Mouse (Mus musculus): ENCODE data around the gene Myl3.

Gene Myl3

DNA sequence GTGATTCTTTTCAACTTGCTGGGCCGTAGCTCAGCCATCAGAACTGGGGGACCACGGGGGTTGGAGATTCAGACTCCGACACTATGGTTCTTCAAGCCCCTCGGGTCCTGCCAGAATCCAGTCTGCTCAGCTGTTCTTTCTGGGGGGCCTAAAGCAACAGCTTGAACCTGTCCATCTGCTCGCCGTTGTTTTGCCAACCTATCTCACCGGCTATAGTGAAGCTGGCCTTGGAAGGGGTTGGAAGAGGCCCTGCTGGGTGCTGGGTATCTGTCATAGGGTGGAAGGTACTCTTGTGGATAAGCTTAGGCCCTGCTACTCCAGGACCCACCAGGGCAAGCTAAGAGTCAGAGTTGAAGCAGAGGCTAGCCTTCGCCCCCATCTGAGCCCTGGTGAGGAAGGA, 19.2 kb downstream of the Myl3 start:
- no peak for DNase-seq (ENCODE audit: low read depth, low spot score)

DNA sequence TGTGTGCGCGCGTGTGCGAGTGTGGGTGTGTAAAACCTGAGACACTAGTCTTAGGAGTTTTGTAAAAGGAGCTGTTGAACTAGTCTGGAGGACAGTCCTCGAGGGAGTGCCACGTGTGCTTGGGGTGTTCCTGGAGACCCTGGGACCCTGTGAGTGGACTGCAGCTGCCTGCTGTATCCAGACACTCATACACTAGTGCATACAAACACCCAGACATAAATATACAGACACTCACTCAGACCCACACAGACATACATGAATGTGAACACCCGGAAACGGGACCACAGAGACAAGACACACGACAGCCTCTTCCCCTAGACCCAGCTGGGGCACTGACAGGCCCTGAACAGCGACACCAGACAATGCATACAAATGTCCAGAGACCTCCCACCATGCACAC, 21.1 kb downstream of the Myl3 start:
- DNase-seq (ENCODE audit: low read depth, low spot score), result no peak

DNA sequence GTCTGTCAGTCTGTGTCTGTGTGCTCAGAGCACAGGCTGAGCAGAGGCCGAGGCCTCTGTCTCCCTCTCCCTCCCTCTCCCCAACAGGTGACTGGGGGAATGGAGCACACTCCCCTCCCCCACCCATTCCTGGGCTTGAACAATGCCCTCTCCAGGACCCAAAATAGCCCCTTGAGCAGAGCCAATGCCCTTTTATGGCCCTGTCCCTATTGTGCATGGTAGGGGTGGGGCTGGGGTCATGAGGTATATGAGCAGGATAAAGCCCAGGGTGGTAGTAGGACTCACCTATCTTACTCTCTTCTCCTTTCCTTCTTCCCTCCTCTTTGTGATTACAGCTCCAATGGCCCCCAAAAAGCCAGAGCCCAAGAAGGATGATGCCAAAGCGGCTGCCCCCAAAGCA, 21.7 kb downstream of the Myl3 start:
- peak; percentile 22 for DNase-seq (ENCODE audit: low read depth, low spot score)

DNA sequence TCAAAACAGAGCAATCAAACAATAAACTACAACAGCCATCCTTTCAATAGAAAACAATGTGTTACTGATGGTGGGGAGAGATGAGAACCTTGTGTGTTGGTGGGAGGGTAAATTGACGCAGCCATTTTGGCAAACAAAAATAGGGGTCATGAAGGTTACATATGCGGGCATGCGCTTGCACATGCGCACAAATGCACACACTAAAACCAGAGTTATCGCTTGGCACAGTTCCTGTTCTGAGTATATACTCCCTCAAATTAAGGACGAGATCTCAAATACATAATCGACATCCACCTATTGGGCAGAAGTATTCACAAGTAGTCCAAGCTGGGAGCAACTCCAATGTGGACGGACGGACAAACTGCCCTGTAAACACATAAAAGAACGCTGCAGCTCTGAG, 30.7 kb downstream of the Myl3 start:
- no peak for DNase-seq (ENCODE audit: low read depth, low spot score)

GRCm38 (mm10) chr9:110774403-110775268, 33.0 kb downstream of the Myl3 start:
- no peak for DNase-seq (ENCODE audit: low read depth, low spot score)

DNA sequence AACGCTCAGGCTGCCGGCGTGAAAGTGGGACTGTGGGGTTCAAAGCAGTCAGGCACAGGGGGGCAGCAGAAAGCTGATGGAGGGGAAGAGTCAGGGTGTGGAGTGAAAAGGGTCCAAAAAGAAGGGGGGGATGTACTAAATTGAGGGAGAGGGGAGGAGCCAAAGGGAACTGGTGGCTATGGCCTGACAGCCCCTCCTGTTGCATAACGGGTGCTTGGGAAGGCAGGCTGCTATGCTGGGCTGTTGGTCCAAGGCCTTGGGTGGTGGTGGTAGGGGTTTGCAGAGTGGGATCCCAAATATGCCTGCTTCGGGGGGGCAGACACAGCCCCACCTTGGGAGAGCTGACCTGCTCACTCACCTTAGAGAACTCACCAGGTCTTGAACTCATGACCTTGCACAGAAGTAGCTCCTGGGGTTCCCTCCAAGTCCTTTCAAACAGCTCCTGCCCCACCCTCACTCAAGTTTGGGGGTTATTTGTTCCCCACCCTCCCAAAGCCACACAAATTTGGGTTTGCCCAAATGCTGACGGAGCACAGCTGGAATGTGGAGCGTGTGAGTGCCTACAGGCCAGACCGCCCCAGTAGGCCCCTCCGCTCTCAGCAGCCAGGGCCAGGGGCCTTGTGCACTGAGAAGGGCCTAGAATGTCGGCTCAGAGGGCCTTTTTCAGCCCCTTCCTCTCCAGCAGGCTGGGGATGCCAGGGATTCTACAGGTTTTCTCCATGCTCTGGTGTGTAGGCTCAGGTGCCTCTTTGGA, 33.8 kb downstream of the Myl3 start:
- DNase-seq (ENCODE audit: low read depth, low spot score), result no peak

GRCm38 (mm10) chr9:110778100-110778499, 36.4 kb downstream of the Myl3 start:
- DNase-seq (ENCODE audit: low read depth, low spot score), result no peak

DNA sequence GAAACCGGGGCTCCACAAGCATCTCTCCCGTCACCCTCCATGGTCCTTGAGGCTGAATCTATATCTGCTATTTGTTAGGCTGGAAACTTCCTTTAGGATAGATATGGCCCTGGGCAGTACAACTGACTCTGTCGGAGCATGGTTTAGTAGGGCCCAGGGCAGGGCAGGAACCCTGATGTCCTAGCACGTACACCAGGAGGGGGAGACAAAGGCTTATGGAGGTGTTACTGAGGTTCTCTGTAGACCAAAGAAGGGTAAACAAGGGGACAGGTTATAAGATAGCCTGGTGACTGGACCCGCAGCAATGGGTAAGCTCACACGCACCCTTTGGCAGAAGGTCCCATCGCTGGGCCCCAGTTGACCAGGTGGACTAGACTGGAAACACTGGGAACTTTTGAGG, 36.9 kb downstream of the Myl3 start:
- no peak for DNase-seq (ENCODE audit: low read depth, low spot score)

DNA sequence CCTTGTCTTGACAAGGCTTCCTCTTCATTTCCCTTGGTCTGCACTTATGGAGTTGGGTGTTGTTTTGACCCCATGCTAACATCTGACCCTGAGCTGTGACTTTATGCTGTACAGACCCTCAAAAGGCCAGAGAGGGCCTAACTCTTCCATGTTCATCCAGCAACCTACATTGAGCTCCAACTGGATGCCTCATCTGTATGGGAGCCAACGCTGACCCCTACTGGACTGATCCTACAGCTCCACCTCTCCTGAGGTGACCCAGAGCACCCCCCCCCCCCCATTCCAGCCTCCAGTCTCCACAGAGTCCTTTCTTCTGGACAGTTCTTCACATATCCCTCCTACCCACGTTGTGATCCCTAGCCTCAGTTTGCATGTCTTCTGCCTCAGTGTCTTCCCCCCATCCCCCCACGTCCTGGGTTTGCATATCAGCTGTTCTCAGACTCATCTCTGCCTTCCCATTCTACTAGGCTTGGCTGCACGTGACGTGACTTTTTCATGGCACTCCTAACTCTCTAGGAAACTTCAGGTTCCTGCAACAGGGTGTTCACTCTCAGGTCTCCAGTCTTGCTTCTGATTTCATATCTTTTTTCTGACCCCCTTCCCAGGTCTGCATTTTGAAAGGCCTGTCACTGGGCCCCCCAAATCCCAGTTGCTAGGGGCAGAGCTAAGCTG, 37.7 kb downstream of the Myl3 start:
- DNase-seq (ENCODE audit: low read depth, low spot score), result peak; percentile 27

DNA sequence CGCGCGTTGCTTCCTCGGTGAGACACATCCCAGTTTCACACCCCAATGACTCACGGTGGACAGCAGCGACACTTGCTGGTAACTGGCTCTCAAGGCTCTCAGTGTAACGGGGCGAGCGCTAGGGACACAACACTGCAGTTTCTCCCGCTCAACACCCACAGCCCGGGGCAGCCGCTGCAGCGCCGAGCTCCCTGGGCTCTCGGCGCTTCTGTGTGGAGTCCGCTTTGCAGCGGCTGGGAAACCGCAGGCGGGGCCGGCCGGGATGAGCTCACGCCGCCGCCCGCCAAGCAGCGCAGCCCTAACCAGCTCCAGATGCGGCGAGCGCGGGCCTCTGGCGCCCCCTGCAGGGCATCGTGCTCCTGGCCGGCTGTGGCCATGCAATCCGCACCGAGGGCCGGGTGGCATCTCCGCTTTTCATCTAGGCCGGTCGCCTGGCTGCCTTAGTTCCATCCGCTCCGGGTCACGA, 39.6 kb downstream of the Myl3 start:
- peak; percentile 84 for DNase-seq (ENCODE audit: low read depth, low spot score)

DNA sequence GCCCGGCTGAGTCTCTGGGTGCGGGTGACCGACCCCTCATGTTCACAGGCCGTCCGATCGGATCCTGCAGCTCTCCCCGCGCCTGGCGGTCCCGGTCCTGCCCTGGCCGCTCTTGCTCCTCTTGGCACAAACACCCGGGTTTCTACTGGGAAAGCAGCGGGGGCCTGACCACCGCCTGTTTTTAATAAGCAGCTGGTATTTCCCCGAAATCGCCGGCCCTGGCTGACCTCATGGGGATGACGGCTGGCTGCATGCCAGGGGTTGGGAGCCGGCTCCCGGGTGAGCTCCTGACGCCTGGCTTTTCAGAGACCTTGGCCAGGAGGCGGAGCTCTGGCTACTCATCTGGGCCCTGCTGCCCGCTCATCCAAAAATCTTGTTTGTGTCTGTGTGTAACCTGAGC, 40.1 kb downstream of the Myl3 start:
- peak; percentile 30 for DNase-seq (ENCODE audit: low read depth, low spot score)

DNA sequence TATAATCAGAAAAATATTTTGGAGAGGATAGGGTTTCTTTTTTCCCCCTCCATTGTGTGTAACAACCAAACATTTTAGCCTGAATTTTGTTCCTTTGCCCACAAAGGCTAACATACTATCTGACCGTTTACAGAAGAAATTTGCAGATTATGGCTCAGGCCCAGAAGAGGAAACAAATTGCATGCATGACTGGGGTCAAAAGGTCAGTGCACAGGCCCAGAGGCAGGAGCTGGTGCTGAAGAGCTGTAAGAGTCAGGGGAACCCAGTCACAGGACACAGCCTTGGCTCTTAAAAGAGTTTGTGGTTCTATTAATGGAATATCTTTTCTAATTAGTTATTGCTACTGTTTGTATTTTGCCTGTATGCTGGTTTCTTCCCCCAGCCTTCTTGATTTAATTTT, 42.0 kb downstream of the Myl3 start:
- no peak for DNase-seq (ENCODE audit: low read depth, low spot score)

DNA sequence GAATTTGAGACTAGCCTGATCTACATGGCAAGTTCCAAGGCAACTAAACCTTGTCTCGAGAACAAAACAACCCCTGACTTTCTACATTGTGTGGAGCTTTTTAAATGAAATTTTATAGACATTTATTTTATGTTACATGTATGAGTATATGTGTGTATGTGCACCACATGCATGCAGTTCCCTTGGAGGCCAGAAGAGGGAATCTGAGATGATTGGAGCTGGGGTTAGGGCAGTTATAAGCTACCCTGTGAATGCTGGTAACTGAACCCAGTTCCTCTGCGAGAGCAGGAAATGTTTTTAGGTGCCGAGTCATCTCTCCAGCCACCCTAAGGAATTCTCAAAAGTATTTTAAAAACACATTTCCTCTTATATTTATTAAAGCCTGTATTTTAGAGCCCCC, 46.5 kb downstream of the Myl3 start:
- DNase-seq (ENCODE audit: low read depth, low spot score), result peak; percentile 36

- DNase-seq (ENCODE audit: low read depth, low spot score), result no peak
Measured at GRCm38 (mm10) chr9:110790462-110790861, 48.8 kb downstream of the Myl3 start.

GRCm38 (mm10) chr9:110797013-110797412, 55.4 kb downstream of the Myl3 start:
- peak; percentile 80 for DNase-seq (ENCODE audit: low read depth, low spot score)

DNA sequence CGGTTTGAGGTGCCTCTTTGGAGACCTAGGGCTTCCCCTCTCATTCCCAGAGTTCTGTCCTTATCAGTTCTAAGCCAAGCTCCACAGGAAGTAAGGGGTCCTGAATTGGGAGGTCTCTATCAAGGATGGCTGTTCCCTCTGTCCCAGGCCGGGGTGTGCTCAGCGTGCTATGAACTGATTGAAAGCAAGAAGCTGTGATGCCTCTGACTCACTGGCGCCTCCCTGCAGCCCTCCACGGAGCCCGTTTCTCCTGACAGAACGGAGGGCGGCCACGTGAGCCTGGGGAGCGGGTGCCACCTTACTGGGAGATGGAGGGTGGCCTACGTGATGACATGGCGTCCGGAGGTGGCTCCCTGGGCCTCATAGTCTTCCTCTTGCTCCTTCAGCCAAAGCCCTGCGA, 56.2 kb downstream of the Myl3 start, which contains the start of gene Prss42:
Gene Prss42, plus strand, starts transcription at position 301 of the 400 bp plus-strand sequence.
- DNase-seq (ENCODE audit: low read depth, low spot score), result no peak

DNA sequence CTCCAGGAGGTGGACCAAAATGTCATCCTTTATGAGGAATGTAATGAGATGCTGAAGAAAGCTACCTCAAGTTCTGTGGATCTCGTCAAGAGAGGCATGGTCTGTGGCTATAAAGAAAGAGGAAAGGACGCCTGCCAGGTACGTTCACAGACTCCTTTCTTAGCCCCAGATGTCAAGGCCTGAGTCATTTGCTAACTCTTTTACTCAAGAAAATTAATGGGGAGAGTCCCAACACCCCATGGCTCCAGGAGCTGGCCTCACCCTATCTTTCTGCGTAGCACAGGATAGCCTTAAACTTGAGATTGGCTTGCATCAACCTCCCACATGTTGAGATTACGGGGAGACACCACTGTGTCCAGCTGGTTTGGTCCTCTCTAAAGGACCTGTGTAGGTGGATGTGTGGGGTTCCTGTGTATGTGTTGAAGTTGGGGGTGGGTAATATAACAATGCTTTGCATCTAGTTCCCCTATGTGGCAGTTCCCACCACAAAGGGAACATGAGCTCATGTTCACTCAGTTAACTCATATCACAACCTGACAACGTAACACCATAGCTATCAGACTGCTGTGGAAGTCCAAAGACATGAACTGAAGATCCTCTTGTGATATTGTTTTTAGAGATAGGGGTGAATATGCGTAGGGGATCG, 59.3 kb downstream of the Myl3 start:
- DNase-seq (ENCODE audit: low read depth, low spot score), result no peak

DNA sequence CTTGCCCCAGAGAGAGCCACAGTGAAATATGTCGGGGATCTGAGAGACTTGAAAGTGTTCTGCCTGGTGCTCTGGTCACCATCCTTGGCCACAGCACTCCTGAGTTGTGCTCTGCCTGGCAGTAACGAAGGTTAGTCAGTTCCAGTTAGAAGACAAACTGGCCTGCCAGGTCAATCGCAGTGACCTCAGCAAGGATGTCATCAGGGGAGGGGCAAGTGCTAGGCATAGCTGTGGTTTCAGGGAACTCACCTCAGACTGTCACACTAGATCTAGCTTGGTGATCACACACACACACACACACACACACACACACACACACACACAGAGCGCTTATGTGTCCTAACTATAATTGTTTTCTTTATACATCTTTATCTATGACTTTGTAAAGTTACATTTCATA, 61.6 kb downstream of the Myl3 start:
- no peak for DNase-seq (ENCODE audit: low read depth, low spot score)

- DNase-seq (ENCODE audit: low read depth, low spot score), result no peak
Measured at GRCm38 (mm10) chr9:110810051-110810450, 68.4 kb downstream of the Myl3 start.

GRCm38 (mm10) chr9:110813789-110814188, 72.1 kb downstream of the Myl3 start, which contains the start of gene Prss44:
Gene Prss44 (plus strand): TSS chr9:110813994.
- peak; percentile 57 for DNase-seq (ENCODE audit: low read depth, low spot score)

Measured in ES-CJ7 (cell line).